Mouse (Mus musculus) lung, postnatal 0 days (tissue): ENCODE data around the gene Nagk.
A peak's percentile ranks its signal among the peaks of the same experiment; 100 is the strongest.

Source experiments
- CTCF ChIP-seq: IDR thresholded peaks from 2 replicates; pipeline ENCODE4 v1.5.1; 2016; ENCODE audit warnings: antibody characterized with exemption, mild to moderate bottlenecking
- EP300 ChIP-seq: IDR thresholded peaks from 2 replicates; pipeline ENCODE4 v1.6.1; 2016; ENCODE audit warnings: antibody characterized with exemption, mild to moderate bottlenecking, control low read depth

- TF ChIP-seq CTCF (peak; percentile 57), EP300 (peak; percentile 40; the same call in 1 of the 2 replicates)
These were observed 36.9 kb downstream of the Nagk start, which contains the start of gene Paip2b for GRCm38 (mm10) chr6:83831606-83832123.
